ENCODE assay signal across 8 mouse cellular contexts in the genomic region with DNA sequence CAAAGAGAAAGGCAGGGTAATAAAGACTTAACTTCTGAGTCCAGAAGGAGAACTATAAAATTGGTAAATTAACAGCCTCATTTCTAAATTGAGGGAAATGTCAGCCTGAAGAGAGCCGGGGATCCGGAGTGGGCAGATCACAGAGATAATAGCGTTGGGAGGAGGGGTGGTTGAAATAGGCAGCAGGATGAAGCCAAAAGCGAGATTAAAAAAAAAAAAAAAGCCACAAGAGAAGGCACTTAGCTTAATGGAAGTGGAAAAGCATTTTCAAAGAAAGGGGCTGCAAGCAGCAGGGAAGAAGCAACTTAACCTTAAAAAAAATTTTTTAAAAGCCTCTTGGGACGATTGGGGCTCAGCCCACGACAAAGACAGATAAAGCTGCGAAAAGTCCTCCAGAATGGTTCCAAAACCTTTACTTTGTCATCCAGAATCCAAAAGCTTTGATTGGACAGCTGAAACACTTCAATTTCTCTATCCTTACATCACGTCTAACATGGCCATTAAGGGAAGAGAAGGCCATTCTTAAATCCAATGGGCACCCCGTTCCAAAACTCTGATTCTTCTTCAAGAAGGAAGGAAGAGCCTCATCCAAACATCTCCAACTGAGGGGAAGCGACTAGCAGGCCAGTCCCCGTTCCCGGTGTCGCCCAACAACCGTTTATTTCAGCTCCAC. TPM values are rescaled to one million over a fixed set of nuclear protein-coding genes. Genes with fewer than 3 reads are reported as not detected.
DNase-seq lines count a peak whose midpoint lies in the region; ATAC-seq and TF ChIP-seq lines count a peak whose summit lies in the region.

No protein-coding gene starts in this region.

- peak overlapping the region; percentile 89 for H3K4me2 ChIP-seq in liver, embryonic 13.5 days

- DNase-seq in heart, adult 2 months, result no peak
- DNase-seq in heart, adult 18-20 months, result no peak
- DNase-seq in liver, embryonic 13.5 days, result no peak
- no peak for DNase-seq in urinary bladder, postnatal 10 days (ENCODE audit: low spot score)
- DNase-seq in left cerebral cortex, adult 9 months (ENCODE audit: low spot score in 2 of 2), result no peak
- no peak for DNase-seq in layer of hippocampus, postnatal 36 days

- H3K79me2 ChIP-seq in heart, adult 2 months (replicated peaks; ENCODE audit: control insufficient read depth, insufficient read depth, low read length), result peaks cover 7% of the 10 kb centered on the region; the same call in 1 of the 2 replicates
- peaks cover 88% of the 10 kb centered on the region for H3K79me2 ChIP-seq in C2C12 (ENCODE audit: control insufficient read depth, insufficient read depth)

- H3K36me3 ChIP-seq in heart, adult 2 months (ENCODE audit: control insufficient read depth, insufficient read depth, low read length), result peaks cover 15% of the 10 kb centered on the region
- peaks cover 27% of the 10 kb centered on the region for H3K36me3 ChIP-seq in C2C12 (ENCODE audit: control insufficient read depth, insufficient read depth)
- H3K36me3 ChIP-seq in liver, embryonic 13.5 days, result peaks cover 34% of the 10 kb centered on the region

- peak overlapping the region; percentile 99 for H3K9ac ChIP-seq in heart, adult 2 months (ENCODE audit: low read depth, low read length)
- peak overlapping the region; percentile 99 for H3K9ac ChIP-seq in liver, embryonic 13.5 days

- H3K27ac ChIP-seq in heart, adult 2 months, result peak overlapping the region; percentile 93
- peak overlapping the region; percentile 92 for H3K27ac ChIP-seq in liver, embryonic 13.5 days

- peak overlapping the region; percentile 84 for H3K4me3 ChIP-seq in heart, adult 2 months
- H3K4me3 ChIP-seq in C2C12 (ENCODE audit: insufficient read depth, poor library complexity, severe bottlenecking), result peak overlapping the region; percentile 78
- H3K4me3 ChIP-seq in liver, embryonic 13.5 days (replicated peaks), result peak overlapping the region; percentile 96

- TF ChIP-seq EP300 in heart, adult 2 months (IDR thresholded peaks at IDR 0.05; ENCODE audit: insufficient read depth, low read depth, low read length), result no peak

- under 1% methylated on average over 14 of the region's 14 CpGs for WGBS in heart, adult 2 months
- under 1% methylated on average over 14 of the region's 14 CpGs for WGBS in liver, embryonic 13.5 days (ENCODE audit: insufficient replicate concordance)

- no peak for TF ChIP-seq CTCF in heart, adult 2 months (IDR thresholded peaks at IDR 0.05)
- TF ChIP-seq CTCF in C2C12 (IDR thresholded peaks at IDR 0.05; ENCODE audit: control insufficient read depth, insufficient read depth, insufficient read length), result no peak

- intact Hi-C loops in heart, adult 2 months (cut with DNase I), result loop anchor here (5.0 kb wide), 1 partner anchor 206 kb away; the partner anchor contains the start of gene Sac3d1

- H3K4me1 ChIP-seq in heart, adult 2 months (ENCODE audit: control insufficient read depth, insufficient read depth, low read length), result peaks cover 15% of the 10 kb centered on the region
- peaks cover 59% of the 10 kb centered on the region for H3K4me1 ChIP-seq in liver, embryonic 13.5 days (replicated peaks)

- no peaks in the 10 kb centered on the region for H3K9me3 ChIP-seq in liver, embryonic 13.5 days (replicated peaks)

- peak overlapping the region; percentile 91 for H3ac ChIP-seq in C2C12 (ENCODE audit: control insufficient read depth, insufficient read length, low read depth)

- ATAC-seq in erythroid progenitor cell, adult 5-6 weeks (replicated peaks; ENCODE audit: low FRiP score, poor library complexity, severe bottlenecking), result 0 out of 2 replicates have a peak, but pooled peaks have one; percentile 6
- no peak for ATAC-seq in liver, embryonic 13.5 days (ENCODE audit: low read depth)

- no peak for TF ChIP-seq POLR2A in heart, adult 2 months (IDR thresholded peaks at IDR 0.05; ENCODE audit: insufficient read depth, low read depth, low read length)

- H3K27me3 ChIP-seq in heart, adult 2 months (ENCODE audit: control insufficient read depth, insufficient read depth, low read length), result no peaks in the 10 kb centered on the region
- H3K27me3 ChIP-seq in C2C12 (ENCODE audit: control insufficient read depth, insufficient read depth, insufficient read length), result no peaks in the 10 kb centered on the region
- H3K27me3 ChIP-seq in liver, embryonic 13.5 days, result no peaks in the 10 kb centered on the region

- H3K79me3 ChIP-seq in C2C12 (ENCODE audit: low read depth), result peaks cover 58% of the 10 kb centered on the region

TF ChIP-seq in C2C12, 6 proteins besides CTCF, POLR2A, EP300 and RAD21:
- TF ChIP-seq USF1 (IDR thresholded peaks at IDR 0.05; ENCODE audit: low read depth) (no peak), MYOG (IDR thresholded peaks at IDR 0.05; ENCODE audit: control insufficient read depth, extremely low read depth, insufficient read length) (no peak), FOSL1 (IDR thresholded peaks at IDR 0.05; ENCODE audit: insufficient read depth, low read length, poor library complexity, severe bottlenecking) (no peak), MAX (IDR thresholded peaks at IDR 0.05) (no peak), MYOD1 (IDR thresholded peaks at IDR 0.05; ENCODE audit: control insufficient read depth, insufficient read length, low read depth) (no peak), CEBPB (IDR thresholded peaks at IDR 0.05; ENCODE audit: low read depth) (no peak)

RNA-seq across cellular contexts. Expression of gene Dpf2, which starts 1.2 kb away (rescaled TPM):
- 10 to 100 TPM; 82.3 to 83.5 TPM for total RNA-seq in heart, adult 2 months (2021)
- 71.8 and 104 TPM in 2 replicates for polyA plus RNA-seq in heart, adult 2 months (2012; rRNA removed)
- total RNA-seq in heart, adult 18-20 months (2021), result 10 to 100 TPM; 77.6 to 84.0 TPM
- 69.3 TPM for polyA plus RNA-seq in C2C12 (2012; fragmentation: generic; extraction: Trizol)
- total RNA-seq in erythroid progenitor cell, adult 5-6 weeks (2015; ENCODE audit: low replicate concordance), result 25.9 and 71.7 TPM in 2 replicates
- total RNA-seq in erythroid progenitor cell, adult 5-6 weeks (2017; ENCODE audit: low replicate concordance), result 43.9 and 168 TPM in 2 replicates
- 56.7 and 60.0 TPM in 2 replicates for polyA plus RNA-seq in liver, embryonic 13.5 days (2015; fragmentation: Nextera tagmentation; extraction: Ambion mirVana)
- total RNA-seq in layer of hippocampus, postnatal 36 days (2021), result 100 to 1,000 TPM in 1 of 2 experiments, 10 to 100 TPM in 1; 92.0 to 108 TPM

RNA-seq across cellular contexts. Expression of gene Cdc42ep2, which starts 13.1 kb away (rescaled TPM):
- total RNA-seq in heart, adult 2 months (2021), result 1 to 10 TPM; 8.0 to 8.4 TPM
- polyA plus RNA-seq in heart, adult 2 months (2012; rRNA removed), result 11.7 and 19.0 TPM in 2 replicates
- 1 to 10 TPM; 6.6 to 9.0 TPM for total RNA-seq in heart, adult 18-20 months (2021)
- 3.6 TPM for polyA plus RNA-seq in C2C12 (2012; fragmentation: generic; extraction: Trizol)
- total RNA-seq in erythroid progenitor cell, adult 5-6 weeks (2015; ENCODE audit: low replicate concordance), result 0.72 TPM in 1 of 2 replicates, not detected in the other
- total RNA-seq in erythroid progenitor cell, adult 5-6 weeks (2017; ENCODE audit: low replicate concordance), result not detected in 2 replicates
- polyA plus RNA-seq in liver, embryonic 13.5 days (2015; fragmentation: Nextera tagmentation; extraction: Ambion mirVana), result 2.7 and 3.0 TPM in 2 replicates
- 1 to 10 TPM; 4.4 to 5.5 TPM for total RNA-seq in layer of hippocampus, postnatal 36 days (2021)

RNA-seq across cellular contexts. Expression of gene Tigd3, which starts 17.6 kb away (rescaled TPM):
- under 1 TPM; 0.14 to 0.47 TPM for total RNA-seq in heart, adult 2 months (2021)
- 0.25 and 0.67 TPM in 2 replicates for polyA plus RNA-seq in heart, adult 2 months (2012; rRNA removed)
- under 1 TPM in 1 of 2 experiments, not detected in 1; 0.35 TPM for total RNA-seq in heart, adult 18-20 months (2021)
- 1.0 TPM for polyA plus RNA-seq in C2C12 (2012; fragmentation: generic; extraction: Trizol)
- 3.8 and 4.7 TPM in 2 replicates for total RNA-seq in erythroid progenitor cell, adult 5-6 weeks (2015; ENCODE audit: low replicate concordance)
- 8.2 and 9.4 TPM in 2 replicates for total RNA-seq in erythroid progenitor cell, adult 5-6 weeks (2017; ENCODE audit: low replicate concordance)
- polyA plus RNA-seq in liver, embryonic 13.5 days (2015; fragmentation: Nextera tagmentation; extraction: Ambion mirVana), result 2.5 TPM in 2 replicates
- total RNA-seq in layer of hippocampus, postnatal 36 days (2021), result 1 to 10 TPM; 1.9 to 2.2 TPM

RNA-seq across cellular contexts. Expression of gene Slc25a45, which starts 34.0 kb away (rescaled TPM):
- total RNA-seq in heart, adult 2 months (2021), result 1 to 10 TPM; 2.8 TPM
- 7.9 and 8.2 TPM in 2 replicates for polyA plus RNA-seq in heart, adult 2 months (2012; rRNA removed)
- total RNA-seq in heart, adult 18-20 months (2021), result 1 to 10 TPM; 2.6 to 2.8 TPM
- polyA plus RNA-seq in C2C12 (2012; fragmentation: generic; extraction: Trizol), result 5.5 TPM
- 2.9 and 8.8 TPM in 2 replicates for total RNA-seq in erythroid progenitor cell, adult 5-6 weeks (2015; ENCODE audit: low replicate concordance)
- total RNA-seq in erythroid progenitor cell, adult 5-6 weeks (2017; ENCODE audit: low replicate concordance), result 7.2 and 7.8 TPM in 2 replicates
- 5.7 and 6.8 TPM in 2 replicates for polyA plus RNA-seq in liver, embryonic 13.5 days (2015; fragmentation: Nextera tagmentation; extraction: Ambion mirVana)
- 1 to 10 TPM; 2.5 to 2.7 TPM for total RNA-seq in layer of hippocampus, postnatal 36 days (2021)

RNA-seq across cellular contexts. Expression of gene Frmd8, which starts 36.5 kb away (rescaled TPM):
- 1 to 10 TPM; 7.7 to 8.4 TPM for total RNA-seq in heart, adult 2 months (2021)
- 7.0 and 9.3 TPM in 2 replicates for polyA plus RNA-seq in heart, adult 2 months (2012; rRNA removed)
- 10 to 100 TPM in 1 of 2 experiments, 1 to 10 TPM in 1; 7.2 to 10.6 TPM for total RNA-seq in heart, adult 18-20 months (2021)
- 44.1 TPM for polyA plus RNA-seq in C2C12 (2012; fragmentation: generic; extraction: Trizol)
- total RNA-seq in erythroid progenitor cell, adult 5-6 weeks (2015; ENCODE audit: low replicate concordance), result 3.6 and 9.2 TPM in 2 replicates
- 4.2 and 6.0 TPM in 2 replicates for total RNA-seq in erythroid progenitor cell, adult 5-6 weeks (2017; ENCODE audit: low replicate concordance)
- 13.9 and 15.8 TPM in 2 replicates for polyA plus RNA-seq in liver, embryonic 13.5 days (2015; fragmentation: Nextera tagmentation; extraction: Ambion mirVana)
- 10 to 100 TPM; 13.5 to 14.2 TPM for total RNA-seq in layer of hippocampus, postnatal 36 days (2021)
